Mouse (Mus musculus) T-helper 1 cell (primary cell): ENCODE measurements around the gene Krt36.

ENCODE experiments used
- in situ Hi-C: fragments of 300-600 bp; cut with MboI, MseI; formaldehyde crosslinking; loops from one replicate; pipeline ENCODE4 v1.15.1; 2025; ENCODE audit warnings: high pct_unique_total_duplicates

The Krt36 gene

DNA sequence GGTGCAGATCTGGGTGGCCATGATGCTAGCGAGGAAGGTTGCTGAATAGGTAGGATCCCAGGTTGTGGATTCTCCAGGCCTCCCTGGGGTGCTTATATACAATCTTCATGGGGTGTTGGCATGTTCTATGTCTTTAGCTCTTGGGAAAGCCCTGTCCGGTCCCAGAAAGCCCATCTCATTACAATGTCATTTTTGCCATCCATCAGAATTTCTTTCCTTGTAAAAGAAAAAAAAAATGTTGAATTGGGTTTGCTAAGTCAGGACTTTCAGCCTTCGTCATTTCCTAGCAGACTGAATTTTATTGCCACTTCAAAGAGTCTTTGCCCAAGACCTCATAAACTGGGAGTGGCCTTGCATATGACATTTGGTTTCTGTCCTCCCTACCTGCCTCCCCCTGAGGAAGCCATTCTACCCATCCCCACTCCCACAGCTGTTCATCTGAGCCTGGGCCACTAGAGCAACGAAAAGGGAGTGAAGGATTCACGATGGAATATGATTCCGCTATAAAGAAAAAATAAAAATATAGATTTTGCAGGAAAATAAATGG is at the start of gene Krt36:
Gene Krt36 (minus strand): TSS at position 51 of the 547 bp plus-strand sequence.
- in situ Hi-C loops = no loop called here

DNA sequence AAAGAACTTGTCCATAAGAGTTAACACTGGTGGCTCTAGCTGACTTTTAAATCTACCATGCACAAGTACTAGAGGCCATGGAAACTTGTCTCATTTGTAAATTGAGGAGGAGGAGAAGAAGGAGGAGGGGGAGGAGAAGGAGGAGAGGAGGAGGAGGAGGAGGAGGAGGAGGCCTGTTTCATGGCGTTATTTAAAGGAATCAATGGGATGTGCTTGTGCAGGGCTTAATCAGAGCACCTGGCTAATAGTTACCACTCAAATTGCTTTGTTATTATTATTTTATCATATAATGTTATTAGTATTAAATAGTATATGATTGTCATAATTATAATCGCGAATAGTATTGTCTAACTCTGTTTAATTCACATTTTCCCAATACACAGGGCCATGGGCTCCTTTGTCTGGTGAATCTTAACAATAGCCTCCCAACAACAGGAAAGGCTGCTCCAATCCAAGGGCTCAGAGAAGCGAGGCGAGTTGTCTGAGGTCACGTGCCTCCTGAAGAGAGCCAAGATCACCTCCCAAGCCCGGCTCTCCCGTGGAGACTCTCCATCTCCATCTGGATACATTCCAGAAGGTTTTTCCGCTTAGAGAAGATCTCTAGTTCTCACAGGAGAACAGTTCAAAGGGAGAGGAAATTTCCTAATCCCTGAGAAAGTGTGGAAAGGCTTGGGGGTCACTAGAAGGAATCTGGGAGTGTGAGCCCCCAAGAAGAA is 43.3 kb upstream of the Krt36 start, which contains the start of gene Krt19:
Gene Krt19 (minus strand): TSS at position 51 of the 716 bp plus-strand sequence.
- in situ Hi-C loops = no loop called here

DNA sequence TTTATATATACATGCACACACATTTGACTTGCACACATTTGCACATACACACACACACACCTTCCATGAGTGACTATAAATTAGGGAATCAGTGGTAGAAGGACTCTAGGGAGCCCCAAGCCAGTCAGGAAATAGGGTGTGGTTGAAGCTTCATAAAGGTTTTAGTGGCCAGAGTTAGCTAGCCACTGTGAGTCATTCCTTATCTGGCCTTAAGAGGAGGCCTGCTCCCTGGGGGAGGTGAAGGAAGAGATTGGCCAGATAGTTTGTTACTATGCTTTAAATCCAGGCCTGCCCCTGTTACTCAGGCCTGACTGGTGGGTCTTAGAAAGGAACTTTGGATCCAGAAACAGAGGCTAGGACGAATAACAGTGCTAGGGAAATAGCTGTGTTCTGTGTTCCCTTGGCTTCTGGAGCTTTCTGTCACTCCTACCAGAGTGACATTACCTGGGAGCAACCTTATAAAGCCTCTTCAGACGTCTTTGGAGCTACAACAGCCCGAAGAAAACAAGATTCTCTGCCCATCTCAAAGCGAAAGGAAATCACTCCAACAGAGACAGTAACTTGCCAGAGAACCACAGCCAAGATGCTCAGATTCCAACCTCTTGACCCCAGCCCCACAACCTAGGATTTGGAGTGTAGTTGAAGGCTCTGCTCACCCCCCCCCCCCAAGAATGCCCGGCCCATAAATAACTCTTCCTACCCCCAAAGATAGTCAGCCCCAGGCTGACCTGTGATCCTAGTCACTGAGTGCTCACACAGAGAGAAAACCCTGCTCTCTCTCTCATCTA is 42.3 kb upstream of the Krt36 start:
- in situ Hi-C loops = no loop called here

DNA sequence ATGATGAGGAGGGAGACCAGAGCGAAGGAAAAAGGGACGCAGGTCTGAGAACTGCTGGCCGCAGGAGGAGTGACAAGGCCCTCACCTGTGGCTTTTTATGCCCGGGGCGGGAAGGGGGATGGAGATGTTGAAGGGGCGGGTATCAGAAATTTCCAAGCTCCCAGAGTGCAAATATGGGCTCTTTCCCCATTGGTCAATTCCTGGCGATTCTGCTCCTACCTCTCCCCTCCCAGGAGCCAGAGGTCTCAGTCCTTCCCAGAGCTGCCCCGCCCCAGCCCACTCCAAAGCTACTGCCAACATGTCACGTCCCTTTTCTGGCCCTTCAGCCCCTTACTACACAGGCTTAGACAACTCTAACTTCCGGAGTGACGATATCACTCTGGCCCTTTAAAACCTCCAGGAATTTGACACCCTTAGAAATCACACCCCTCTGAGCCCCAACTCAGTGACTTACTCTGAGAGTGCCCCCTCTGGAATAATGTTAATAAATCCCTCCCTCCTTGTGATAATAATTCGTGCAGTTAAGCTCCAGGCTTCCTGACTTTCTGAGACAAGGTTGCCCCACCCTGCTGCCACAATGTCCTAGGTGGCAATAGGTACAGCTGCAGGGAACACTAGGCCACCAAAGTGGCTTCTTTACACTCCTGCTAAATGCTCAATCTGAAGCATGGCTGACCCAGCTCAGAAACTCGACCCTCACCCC is 40.6 kb upstream of the Krt36 start:
- in situ Hi-C loops = no loop called here

DNA sequence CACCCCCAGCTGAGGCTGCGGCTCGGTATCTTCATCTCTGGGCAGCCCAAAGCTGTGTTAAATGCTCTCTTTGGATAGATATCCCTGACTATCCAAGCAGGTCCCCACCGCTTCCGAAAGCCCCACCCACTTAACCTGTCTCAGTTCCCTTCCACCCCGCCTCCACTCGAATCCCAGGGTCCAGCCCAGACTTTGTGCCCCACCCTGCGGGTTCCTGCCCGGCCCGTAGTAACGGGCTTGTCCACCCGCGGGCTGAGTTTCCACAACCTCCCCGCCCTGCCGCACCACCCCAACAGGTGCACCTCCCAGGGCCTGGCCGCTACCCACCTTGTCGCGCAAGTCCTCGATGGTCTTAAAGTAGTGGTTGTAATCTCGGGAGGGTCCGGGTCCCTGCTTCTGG is 39.7 kb upstream of the Krt36 start:
- in situ Hi-C loops = no loop called here

DNA sequence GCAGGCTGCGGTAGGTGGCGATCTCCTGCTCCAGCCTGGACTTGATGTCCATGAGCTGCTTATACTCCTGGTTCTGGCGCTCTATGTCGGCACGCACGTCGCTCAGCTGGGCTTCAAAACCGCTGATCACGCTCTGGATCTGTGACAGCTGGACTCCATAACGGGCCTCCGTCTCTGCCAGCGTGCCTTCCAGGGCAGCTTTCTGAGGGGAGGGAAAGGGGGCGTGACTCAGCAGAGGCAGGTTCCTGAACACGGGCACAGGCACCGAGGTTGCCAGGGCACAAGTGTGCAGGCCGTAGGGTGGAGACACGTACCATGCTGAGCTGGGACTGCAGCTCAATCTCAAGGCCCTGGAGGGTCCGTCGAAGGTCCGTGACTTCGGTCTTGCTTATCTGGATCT is 35.5 kb upstream of the Krt36 start:
- in situ Hi-C loops = no loop called here

DNA sequence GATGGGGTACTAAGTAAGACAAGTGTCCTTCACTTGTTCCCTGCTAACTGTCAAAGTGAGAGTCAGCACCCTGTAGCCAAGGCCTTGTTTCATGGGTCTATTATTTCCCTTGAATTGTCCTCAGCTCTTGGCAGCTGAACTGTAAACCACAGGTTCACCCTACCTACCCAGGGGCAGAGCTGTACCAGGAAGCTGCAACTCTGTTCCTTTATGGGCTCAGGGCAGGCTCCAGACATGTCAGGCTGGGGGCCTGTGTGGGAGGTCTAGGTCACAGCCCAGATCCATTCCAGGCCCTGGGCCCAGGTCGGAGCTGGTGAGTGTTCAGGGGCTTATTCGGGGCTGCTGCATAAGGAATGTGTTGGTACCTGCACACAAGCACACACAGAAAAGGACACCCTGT is 34.0 kb upstream of the Krt36 start:
- in situ Hi-C loops = no loop called here

DNA sequence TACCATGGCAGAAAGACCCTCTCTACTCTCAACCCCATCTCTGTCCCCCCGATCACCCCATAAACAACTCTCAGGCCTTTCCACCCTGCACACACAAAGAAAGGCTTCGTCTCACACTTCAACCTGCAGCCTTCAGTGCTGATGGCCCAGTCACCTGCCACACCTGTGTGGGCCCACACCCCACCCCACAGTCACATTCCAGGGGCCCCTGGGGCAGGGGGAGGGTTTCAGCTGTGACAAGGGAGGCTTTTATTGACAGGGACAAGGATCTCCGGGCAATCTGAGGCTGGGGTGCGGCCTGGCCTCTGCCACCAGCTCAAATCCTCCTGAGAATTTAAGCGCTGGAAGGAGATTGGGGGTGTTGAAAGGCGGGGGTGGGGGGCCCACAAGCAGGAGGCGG is 33.4 kb upstream of the Krt36 start:
- in situ Hi-C loops = no loop called here

DNA sequence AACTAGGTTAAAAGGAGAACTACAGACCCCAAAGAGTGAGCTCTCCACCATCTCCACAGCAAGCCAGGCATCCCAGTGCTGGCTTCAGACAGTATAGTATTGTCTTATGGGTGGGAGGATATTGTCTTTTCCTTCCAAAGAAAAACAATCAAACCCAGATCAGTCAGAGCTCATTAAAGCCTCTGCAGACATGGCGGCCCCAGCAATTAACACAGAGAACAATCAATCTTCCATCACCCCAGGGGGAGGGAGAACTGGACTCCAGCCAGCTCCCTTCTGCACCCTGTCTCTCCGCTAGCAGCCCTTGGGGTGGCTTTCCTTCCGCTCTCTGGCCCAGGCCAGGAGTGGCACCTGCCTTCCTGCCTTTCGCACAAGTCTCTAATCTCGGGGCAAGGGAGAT is 32.3 kb upstream of the Krt36 start:
- in situ Hi-C loops = no loop called here

DNA sequence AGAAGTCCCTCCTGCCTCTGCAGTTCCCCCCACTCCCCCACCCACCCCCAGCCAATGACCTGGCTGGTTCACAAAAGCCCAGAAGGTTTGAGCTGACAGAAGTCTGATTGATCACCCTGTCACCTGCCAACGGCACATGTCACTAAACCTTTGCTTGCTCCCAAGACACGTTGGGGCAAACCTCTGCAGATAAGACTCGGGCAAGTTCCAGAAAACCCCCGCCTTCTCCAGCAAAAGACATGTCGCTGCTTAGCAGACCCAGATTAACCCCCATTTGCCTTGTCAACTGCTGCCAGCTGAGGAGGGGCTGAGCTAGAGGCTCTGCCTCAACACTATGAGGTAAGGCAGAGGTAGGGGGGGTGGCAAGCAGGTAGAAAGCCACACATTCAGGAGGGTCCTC is 31.1 kb upstream of the Krt36 start:
- in situ Hi-C loops = no loop called here

DNA sequence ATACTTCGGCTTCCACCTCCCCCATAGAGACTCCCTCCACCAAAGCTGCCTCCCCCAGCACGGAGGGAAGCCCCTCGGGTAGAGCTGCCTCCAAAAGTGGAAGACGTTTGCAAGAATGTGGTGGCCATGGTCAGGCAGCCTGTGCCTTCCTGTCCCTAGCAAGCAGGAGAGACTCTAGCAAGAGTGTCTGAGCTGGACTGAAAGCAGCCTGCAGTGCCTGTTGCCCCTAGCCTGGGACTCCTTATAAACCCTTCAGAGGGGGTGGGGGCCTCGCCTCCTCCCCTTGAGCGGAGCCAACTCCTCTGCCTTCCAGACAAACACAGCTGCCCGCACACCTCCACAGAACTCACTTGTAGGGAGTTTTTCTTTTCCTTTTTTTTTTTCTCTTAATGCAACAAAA is 30.3 kb upstream of the Krt36 start, which contains the start of gene Krt15:
Gene Krt15 (minus strand): TSS at position 198 of the 400 bp plus-strand sequence.
- in situ Hi-C loops = no loop called here

DNA sequence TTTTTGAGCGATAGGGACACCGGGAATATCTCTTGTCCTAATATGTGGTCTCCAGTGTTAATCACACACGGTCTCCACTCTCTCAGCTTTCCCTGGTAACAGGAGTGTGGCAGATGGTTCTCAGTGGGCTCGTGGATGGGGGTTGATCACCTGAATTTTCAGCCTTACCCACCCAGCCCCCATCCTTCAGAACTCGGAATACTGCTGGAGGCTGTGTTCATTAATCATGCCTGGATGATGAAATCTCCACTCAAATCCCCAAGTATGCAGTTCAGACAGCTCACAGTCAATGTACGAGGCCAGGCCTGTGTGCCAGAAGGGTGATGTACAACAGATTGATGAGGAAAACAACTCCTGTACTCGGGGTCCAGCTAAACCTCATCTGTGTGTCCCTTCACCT is 19.5 kb upstream of the Krt36 start:
- in situ Hi-C loops = no loop called here

DNA sequence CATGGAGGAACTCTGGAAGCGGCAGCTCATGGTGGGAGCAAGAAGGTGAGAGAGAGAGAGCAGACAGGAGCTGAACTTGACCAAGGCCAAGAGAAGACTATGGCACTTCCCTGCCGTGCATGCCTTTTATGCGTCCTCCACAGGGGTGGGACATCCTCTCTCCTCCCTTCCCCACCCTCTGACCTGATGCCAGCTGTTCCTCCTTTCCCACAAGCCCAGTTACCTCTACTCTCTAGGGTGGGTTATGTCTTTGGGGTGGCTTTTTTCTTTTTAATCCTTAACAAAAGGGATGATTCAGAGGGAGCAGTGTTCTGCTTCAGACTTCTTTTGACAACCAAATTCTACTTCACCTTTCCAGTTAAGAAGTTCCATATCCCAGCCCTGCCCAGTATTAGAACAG is 16.0 kb upstream of the Krt36 start, which contains the start of gene Krt13:
Gene Krt13 (minus strand): TSS at position 101 of the 400 bp plus-strand sequence.
- in situ Hi-C loops = no loop called here

DNA sequence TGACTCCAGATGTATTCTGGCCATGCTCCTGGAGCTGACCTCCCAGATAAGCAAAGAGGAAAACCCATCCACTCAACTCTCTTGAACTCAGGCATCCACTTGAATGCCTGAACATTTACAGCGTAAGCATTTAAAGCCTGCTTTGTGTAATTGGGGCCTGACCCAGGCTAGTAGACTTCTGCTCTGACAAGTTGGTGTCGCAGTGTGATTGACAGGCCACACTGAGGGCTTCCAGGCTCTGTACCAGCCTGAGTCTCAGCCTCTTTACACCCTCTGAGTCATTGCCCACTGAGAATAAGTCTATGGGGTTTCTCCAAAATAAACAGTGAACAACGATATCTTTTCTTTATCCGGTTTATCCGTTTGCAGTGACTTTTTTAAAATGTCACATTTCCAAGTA is 14.9 kb upstream of the Krt36 start:
- in situ Hi-C loops = no loop called here

DNA sequence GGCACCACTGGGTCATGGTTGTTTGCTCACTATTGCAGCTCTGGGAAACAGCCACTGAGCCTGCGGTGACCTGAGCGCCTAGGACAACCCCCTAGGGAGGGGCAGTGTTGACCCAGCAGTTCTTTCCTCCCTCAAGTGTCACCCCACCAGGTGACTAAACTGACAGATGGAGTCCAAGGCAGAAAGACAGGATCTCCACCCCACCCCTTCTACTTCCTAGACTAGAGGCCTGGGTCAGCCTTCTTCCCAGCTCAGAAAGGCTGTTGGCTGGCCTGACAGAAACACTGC is 8.3 kb upstream of the Krt36 start:
- in situ Hi-C loops = no loop called here

DNA sequence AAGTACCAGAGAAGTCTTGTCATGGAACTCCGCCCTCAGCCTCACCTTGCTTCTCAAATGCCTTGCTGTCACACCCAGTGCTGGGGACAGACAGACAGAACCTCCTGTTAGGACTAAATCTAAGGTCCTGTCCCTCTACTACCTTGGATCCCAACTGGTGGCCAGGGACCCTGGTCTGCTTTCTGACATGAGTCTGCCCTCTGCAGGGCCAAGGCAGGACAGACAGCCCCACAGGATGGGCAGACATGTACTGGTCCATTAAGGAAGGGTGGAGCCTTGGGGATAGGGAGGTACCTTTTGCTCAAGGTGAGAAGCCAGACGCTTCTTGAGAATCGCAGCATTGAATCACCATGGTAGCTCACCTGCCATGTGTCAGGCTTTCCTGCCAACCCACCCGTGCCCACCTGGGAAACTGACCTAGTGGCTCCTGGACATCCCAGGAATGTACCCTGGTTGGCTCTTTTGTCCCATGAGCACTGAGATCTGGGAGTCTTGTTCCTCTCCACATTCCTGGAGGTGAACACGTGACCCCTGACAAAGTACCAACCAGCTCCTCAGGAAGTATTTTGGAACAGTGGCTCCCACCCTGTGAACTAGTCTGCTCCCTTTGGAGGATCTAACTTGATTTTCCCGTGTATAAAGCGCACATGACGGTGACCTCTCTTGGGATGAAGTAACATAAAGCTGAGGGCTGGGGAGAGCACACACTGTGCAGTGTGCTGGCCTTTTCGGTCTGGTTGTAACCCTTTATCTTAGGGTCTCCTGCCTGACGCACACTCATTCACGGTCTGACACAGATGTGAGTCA is 7.7 kb upstream of the Krt36 start:
- in situ Hi-C loops = no loop called here

DNA sequence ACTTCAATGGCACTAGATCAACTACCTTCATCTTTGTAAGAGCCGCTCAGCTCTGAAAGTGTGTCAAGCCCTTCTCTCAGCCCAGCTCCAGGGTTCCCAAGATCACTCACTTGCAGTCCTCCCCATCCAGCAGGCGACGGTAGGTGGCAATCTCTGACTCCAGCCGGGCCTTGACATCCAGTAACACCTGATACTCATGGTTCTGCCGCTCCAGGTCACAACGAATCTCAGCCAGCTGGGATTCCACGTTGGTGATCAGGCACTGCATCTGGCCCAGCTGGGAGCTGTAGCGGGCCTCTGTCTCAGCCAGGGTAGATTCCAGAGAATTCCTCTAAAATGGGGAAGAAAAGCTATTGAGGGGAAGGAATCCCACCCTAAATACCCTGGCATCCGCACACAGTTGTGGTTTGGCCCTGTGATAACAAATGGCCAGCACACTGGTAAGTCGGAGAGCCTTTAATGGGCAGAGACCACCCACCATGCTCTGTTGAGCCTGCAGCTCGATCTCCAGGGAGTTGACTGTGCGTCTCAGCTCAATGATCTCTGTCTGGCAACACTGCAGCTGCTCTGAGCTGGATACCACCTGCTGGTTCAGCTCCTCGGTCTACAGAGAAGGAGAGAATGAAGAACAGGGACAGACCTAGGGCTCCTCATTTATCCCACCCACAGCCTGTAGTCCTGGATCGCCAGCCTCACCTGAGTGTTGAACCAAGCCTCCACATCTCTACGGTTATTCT is 2.6 kb downstream of the Krt36 start:
- in situ Hi-C loops = loop anchor here (5.0 kb wide), 1 partner anchor 84 kb away; no protein-coding TSS in a partner anchor

DNA sequence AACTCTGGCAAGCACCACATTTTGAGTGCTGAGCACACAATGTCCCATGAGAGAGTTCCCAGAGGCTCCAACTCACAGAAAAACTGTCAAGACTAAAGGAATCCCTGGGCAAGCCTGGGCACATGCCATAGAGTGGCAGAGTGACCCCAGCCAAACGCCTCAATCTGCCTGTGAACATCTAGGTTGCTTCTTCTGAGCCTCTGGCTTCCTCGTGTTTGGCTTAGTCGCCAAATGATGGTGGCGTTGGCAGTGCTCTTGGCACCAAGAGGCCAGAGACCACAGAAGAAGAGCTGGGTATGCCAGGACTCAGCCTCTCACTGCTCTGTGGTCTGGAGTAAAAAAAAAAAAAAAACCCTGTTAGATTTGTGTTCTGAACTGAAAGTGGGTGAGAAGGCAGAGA is 5.0 kb downstream of the Krt36 start:
- in situ Hi-C loops = loop anchor here (5.0 kb wide), 1 partner anchor 87 kb away; no protein-coding TSS in a partner anchor

DNA sequence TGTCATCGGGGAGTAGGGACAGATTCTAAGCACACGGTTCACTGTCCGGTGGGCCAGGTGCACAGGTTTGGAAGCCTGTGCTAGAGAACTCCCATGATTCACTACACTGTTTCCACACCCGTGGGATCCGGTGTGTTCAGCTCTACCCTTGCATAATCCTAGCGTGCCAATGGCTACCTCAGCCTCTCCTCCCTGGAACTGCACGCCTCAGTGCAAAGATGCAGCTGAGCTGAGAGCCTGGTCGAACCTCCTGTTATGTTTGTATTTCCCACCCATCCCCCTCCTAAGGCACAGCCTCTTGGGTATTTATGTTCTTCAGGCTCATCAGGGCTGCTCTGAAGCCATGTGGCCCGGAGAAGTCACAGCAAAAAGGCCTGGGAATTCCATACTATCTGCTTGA is 7.6 kb downstream of the Krt36 start:
- in situ Hi-C loops = no loop called here

DNA sequence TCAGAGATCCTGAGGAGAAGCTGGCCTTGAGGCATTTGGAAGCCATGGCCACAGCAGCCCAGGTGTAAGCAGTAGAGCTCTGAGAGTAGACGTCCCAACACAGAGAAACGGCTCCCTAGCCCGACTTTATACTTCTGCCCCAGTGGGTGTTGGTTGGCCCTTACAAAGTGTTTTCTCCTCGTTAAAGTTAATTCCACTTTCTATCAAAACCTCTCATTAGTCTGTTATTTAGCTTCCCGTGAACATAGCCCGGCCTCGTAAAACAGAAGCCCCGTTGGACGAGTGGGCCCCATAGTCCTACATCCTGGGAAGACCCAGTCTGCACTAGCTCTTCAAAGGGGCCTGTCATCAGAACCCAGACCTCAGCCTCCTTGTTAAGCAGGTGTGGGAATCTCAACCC is 9.3 kb downstream of the Krt36 start, which contains the start of gene Krt35:
Gene Krt35 (minus strand): TSS at position 101 of the 400 bp plus-strand sequence.
- in situ Hi-C loops = no loop called here
